Mouse (Mus musculus) CD4-positive naive resting alpha-beta T cell, adult 76 days (primary cell): ENCODE results near the gene Olfr525. TPM values are rescaled to one million over a fixed set of nuclear protein-coding genes. Genes with fewer than 3 reads are reported as not detected.

Source experiments
- total RNA-seq: library from RNA; stranded (reverse); gene quantifications from one replicate; pipeline ENCODE4 v1.2.4, GENCODE M21; 2023

The Olfr525 gene
- total RNA-seq, result not detected

GRCm38 (mm10) chr7:140320558-140320957, at the start of gene Olfr525:
TSS of gene Olfr525 (plus strand) at chr7:140320858.

GRCm38 (mm10) chr7:140333717-140334116, 13.1 kb downstream of the Olfr525 start, which contains the start of gene Olfr527:
TSS of gene Olfr527 (plus strand) at chr7:140334017.

DNA sequence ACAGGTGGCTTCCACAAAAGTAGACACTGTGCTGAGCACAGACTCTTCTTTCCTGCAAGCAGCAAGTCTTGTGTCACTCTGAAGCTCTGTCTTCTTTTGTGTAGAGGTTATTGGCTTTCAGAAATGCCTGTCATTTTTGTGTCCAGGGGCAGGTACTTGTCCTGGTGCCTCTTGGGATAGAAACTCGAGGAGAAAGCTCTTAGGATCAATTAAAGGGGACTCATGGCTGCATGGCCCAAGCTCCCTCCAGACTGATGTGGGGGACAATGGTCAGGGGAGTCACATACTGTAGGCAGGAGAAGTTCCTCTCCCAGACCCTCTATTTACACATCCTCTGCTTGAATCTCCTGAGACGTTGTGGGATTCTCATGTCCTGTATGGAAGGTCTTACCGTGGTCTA, 40.9 kb downstream of the Olfr525 start, which contains the start of gene Olfr60:
Gene Olfr60 (minus strand): TSS at position 101 of the 400 bp plus-strand sequence.

DNA sequence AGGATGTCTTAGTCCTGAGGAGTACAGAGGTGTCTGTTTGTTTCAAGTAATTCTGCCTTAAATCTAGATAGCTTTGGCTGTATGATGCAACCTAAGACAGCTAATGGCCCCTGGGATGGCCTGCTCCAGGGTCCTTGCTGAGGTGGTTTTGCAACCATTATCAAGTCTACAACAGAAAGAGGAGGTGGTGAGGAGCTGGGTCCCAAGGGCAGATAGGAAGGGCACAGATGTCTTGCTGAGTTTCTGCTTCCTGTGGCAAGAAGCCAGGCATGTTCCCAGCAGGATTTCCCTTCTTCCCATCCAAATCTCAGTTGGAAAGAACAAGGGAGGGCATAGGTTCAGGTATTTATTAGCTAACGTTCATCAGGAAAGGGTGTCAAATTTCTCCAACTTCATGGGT, 55.6 kb downstream of the Olfr525 start, which contains the start of gene Olfr530:
Gene Olfr530 (minus strand): TSS at position 101 of the 400 bp plus-strand sequence.

Other genes starting within 250 kb of the Olfr525 start
- gene Caly, start 238.3 kb upstream of the Olfr525 start, total RNA-seq, result not detected
- gene Prap1, start 227.5 kb upstream of the Olfr525 start, total RNA-seq, result not detected
- gene Fuom, start 218.4 kb upstream of the Olfr525 start, total RNA-seq, result 8.1 TPM
- gene Paox, start 205.1 kb upstream of the Olfr525 start, total RNA-seq, result 6.0 TPM
- 32.8 TPM for gene Echs1, start 204.4 kb upstream of the Olfr525 start, total RNA-seq
- gene Mtg1, start 183.3 kb upstream of the Olfr525 start, total RNA-seq, result 11.8 TPM
- not detected for gene Sprn, start 166.0 kb upstream of the Olfr525 start, total RNA-seq
- not detected for gene Olfr522, start 156.1 kb upstream of the Olfr525 start, total RNA-seq
- not detected for gene Olfr523, start 147.6 kb upstream of the Olfr525 start, total RNA-seq
- not detected for gene Olfr524, start 114.9 kb upstream of the Olfr525 start, total RNA-seq
- not detected for gene Cd163l1, start 102.6 kb upstream of the Olfr525 start, total RNA-seq
- 0.32 TPM for gene 5830411N06Rik, start 73.6 kb upstream of the Olfr525 start, total RNA-seq
- gene Olfr527, start 13.2 kb downstream of the Olfr525 start, total RNA-seq, result not detected
- gene Olfr60, start 40.8 kb downstream of the Olfr525 start, total RNA-seq, result not detected
- not detected for gene Olfr530, start 55.5 kb downstream of the Olfr525 start, total RNA-seq
- not detected for gene Olfr531, start 82.1 kb downstream of the Olfr525 start, total RNA-seq
- gene Olfr532, start 100.8 kb downstream of the Olfr525 start, total RNA-seq, result not detected
- not detected for gene Olfr533, start 142.5 kb downstream of the Olfr525 start, total RNA-seq
- gene Olfr535, start 163.4 kb downstream of the Olfr525 start, total RNA-seq, result not detected
- not detected for gene Olfr536, start 186.5 kb downstream of the Olfr525 start, total RNA-seq
- not detected for gene Olfr538, start 247.0 kb downstream of the Olfr525 start, total RNA-seq